Mouse (Mus musculus): ENCODE measurements around the gene Lif. TPM values are rescaled to one million over a fixed set of nuclear protein-coding genes. Genes with fewer than 3 reads are reported as not detected.

Lif gene
- polyA plus RNA-seq, 1 experiment from 2014 or later = 0.08 TPM

Other genes with a start within 250 kb of the Lif start
- gene Sec14l4, start 226.1 kb upstream of the Lif start, polyA plus RNA-seq (2015; fragmentation: Nextera tagmentation; extraction: Ambion mirVana) = 0.09 TPM in 2 replicates
- not detected in 2 replicates for gene Sec14l3, start 192.7 kb upstream of the Lif start, polyA plus RNA-seq (2015; fragmentation: Nextera tagmentation; extraction: Ambion mirVana)
- 6.3 and 7.4 TPM in 2 replicates for gene Mtfp1, start 162.1 kb upstream of the Lif start, polyA plus RNA-seq (2015; fragmentation: Nextera tagmentation; extraction: Ambion mirVana)
- gene Sec14l2, start 134.1 kb upstream of the Lif start, polyA plus RNA-seq (2015; fragmentation: Nextera tagmentation; extraction: Ambion mirVana) = 2.5 and 3.5 TPM in 2 replicates
- gene Rnf215, start 122.4 kb upstream of the Lif start, polyA plus RNA-seq (2015; fragmentation: Nextera tagmentation; extraction: Ambion mirVana) = 38.6 and 39.0 TPM in 2 replicates
- 9.5 and 10.3 TPM in 2 replicates for gene Ccdc157, start 97.3 kb upstream of the Lif start, polyA plus RNA-seq (2015; fragmentation: Nextera tagmentation; extraction: Ambion mirVana)
- 57.0 and 65.7 TPM in 2 replicates for gene Sf3a1, start 97.2 kb upstream of the Lif start, polyA plus RNA-seq (2015; fragmentation: Nextera tagmentation; extraction: Ambion mirVana)
- gene Tbc1d10a, start 70.8 kb upstream of the Lif start, polyA plus RNA-seq (2015; fragmentation: Nextera tagmentation; extraction: Ambion mirVana) = 40.2 and 42.3 TPM in 2 replicates
- gene Castor1, start 39.3 kb upstream of the Lif start, polyA plus RNA-seq (2015; fragmentation: Nextera tagmentation; extraction: Ambion mirVana) = 4.5 and 4.7 TPM in 2 replicates
- gene Osm, start 21.1 kb upstream of the Lif start, polyA plus RNA-seq (2015; fragmentation: Nextera tagmentation; extraction: Ambion mirVana) = 0.06 TPM in 1 of 2 replicates, not detected in the other
- gene Hormad2, start 183.5 kb downstream of the Lif start, polyA plus RNA-seq (2015; fragmentation: Nextera tagmentation; extraction: Ambion mirVana) = 0.36 and 0.38 TPM in 2 replicates